Mouse (Mus musculus) midbrain, postnatal 0 days (tissue): Measurements from ENCODE around the gene Rhod. TPM values are rescaled to one million over a fixed set of nuclear protein-coding genes. Genes with fewer than 3 reads are reported as not detected.

Source experiments
- ATAC-seq: fragments of 200-750 bp; cut with Nextera tagmentation; 2 replicates; pipeline ENCODE4 v1.8.0; 2017; ENCODE audit warnings: moderate number of reproducible peaks, mild to moderate bottlenecking, moderate TSS enrichment, moderate library complexity; ENCODE audit not compliant: low FRiP score
- DNase-seq: peaks from one replicate; pipeline ENCODE4 v3.0.0-alpha.2; 2015; ENCODE audit warnings: low spot score
- H3K27ac ChIP-seq: fragments of 300-500 bp; sonication (generic); 2 replicates; pipeline ENCODE4 v1.5.1; 2014; ENCODE audit warnings: low read depth, mild to moderate bottlenecking, low read length, mixed read lengths
- H3K27me3 ChIP-seq: fragments of 300-500 bp; sonication (generic); 2 replicates; pipeline ENCODE4 v1.6.1; 2014; ENCODE audit warnings: low read length, control low read depth, mixed read lengths; ENCODE audit not compliant: insufficient read depth
- H3K36me3 ChIP-seq: fragments of 300-500 bp; sonication (generic); 2 replicates; pipeline ENCODE4 v1.6.1; 2014; ENCODE audit warnings: low read length, control low read depth, mixed read lengths; ENCODE audit not compliant: insufficient read depth
- H3K4me1 ChIP-seq: fragments of 300-500 bp; sonication (generic); 2 replicates; pipeline ENCODE4 v1.6.1; 2014; ENCODE audit warnings: mild to moderate bottlenecking, control low read depth, antibody characterized with exemption, low read length, mixed read lengths; ENCODE audit not compliant: insufficient read depth
- H3K4me2 ChIP-seq: fragments of 300-500 bp; sonication (generic); 2 replicates; pipeline ENCODE4 v1.6.1; 2014; ENCODE audit warnings: low read depth, mild to moderate bottlenecking, low read length, mixed read lengths; ENCODE audit not compliant: poor library complexity, severe bottlenecking
- H3K4me3 ChIP-seq: fragments of 300-500 bp; sonication (generic); 2 replicates; pipeline ENCODE4 v1.5.1; 2014; ENCODE audit warnings: low read depth, mild to moderate bottlenecking, low read length, moderate library complexity
- H3K9ac ChIP-seq: fragments of 300-500 bp; sonication (generic); replicated peaks from 2 replicates; pipeline ENCODE4 v1.6.1; 2014; ENCODE audit warnings: mild to moderate bottlenecking, low read length, moderate library complexity, mixed read lengths; ENCODE audit not compliant: poor library complexity, severe bottlenecking
- H3K9me3 ChIP-seq: fragments of 300-500 bp; sonication (generic); 2 replicates; pipeline ENCODE4 v1.6.1; 2016; ENCODE audit warnings: low read length, control low read depth
- CTCF ChIP-seq: IDR thresholded peaks from 2 replicates; pipeline ENCODE4 v1.5.1; 2016; ENCODE audit warnings: antibody characterized with exemption, mild to moderate bottlenecking
- WGBS: fragments of 180-500 bp; shearing (Covaris S2); extraction: QIAGEN DNeasy Blood & Tissue Kit; methylation state at CpG from one replicate; pipeline ENCODE4 v1.1.7; 2014; 5-methylcytosine and 5-hydroxymethylcytosine counted together
- polyA plus RNA-seq: library from polyadenylated mRNA; unstranded; fragments of >200 nt; fragmentation: Nextera tagmentation; extraction: Ambion mirVana; gene quantifications from 2 replicates; pipeline ENCODE4 v1.2.1, GENCODE M21; 2015
- total RNA-seq: library from RNA; depleted of rRNA; stranded (reverse); fragments of >200 nt; gene quantifications from 2 replicates; pipeline ENCODE4 v1.2.3, GENCODE M21; 2014

Gene Rhod
- total and polyA plus RNA-seq, 2 experiments from 2014 or later: 2.7 to 6.2 TPM

- no peaks in the 10 kb centered on the region for H3K4me1 ChIP-seq
- H3K4me3 ChIP-seq: no peak overlapping the region
- ATAC-seq (no peak), DNase-seq (no peak)
- no peaks in the 10 kb centered on the region for H3K9me3 ChIP-seq
- WGBS: 50% methylated on average over 1 of the region's 1 CpGs
- H3K4me2 ChIP-seq: no peak overlapping the region
- peak; percentile 50 for TF ChIP-seq CTCF
- H3K27me3 ChIP-seq: 0 out of 2 replicates have a peak, but pooled peaks cover 4% of the 10 kb centered on the region
- H3K36me3 ChIP-seq: no peaks in the 10 kb centered on the region
- H3K9ac ChIP-seq: no peak overlapping the region
- no peak overlapping the region for H3K27ac ChIP-seq
Measured at GRCm38 (mm10) chr19:4478190-4478516, 38.9 kb upstream of the Rhod start.

GRCm38 (mm10) chr19:4477345-4478189, 38.3 kb upstream of the Rhod start, which contains the start of gene Syt12:
Gene Syt12, minus strand, starts transcription at chr19:4477447.
- H3K4me3 ChIP-seq: peak within 1 kb of the TSS; percentile 66
- ATAC-seq (no peak), DNase-seq (peak; percentile 4)
- no peaks in the 10 kb centered on the region for H3K9me3 ChIP-seq
- H3K4me2 ChIP-seq: peak within 1 kb of the TSS; percentile 94
- 34% methylated on average over 21 of the region's 21 CpGs for WGBS
- H3K27me3 ChIP-seq: 0 out of 2 replicates have a peak, but pooled peaks cover 4% of the 10 kb centered on the region
- H3K4me1 ChIP-seq: no peaks in the 10 kb centered on the region
- H3K36me3 ChIP-seq: no peaks in the 10 kb centered on the region
- no peak for TF ChIP-seq CTCF
- peak within 1 kb of the TSS; percentile 62 for H3K9ac ChIP-seq
- H3K27ac ChIP-seq: no peak within 1 kb of the TSS; the same call in 1 of the 2 replicates

DNA sequence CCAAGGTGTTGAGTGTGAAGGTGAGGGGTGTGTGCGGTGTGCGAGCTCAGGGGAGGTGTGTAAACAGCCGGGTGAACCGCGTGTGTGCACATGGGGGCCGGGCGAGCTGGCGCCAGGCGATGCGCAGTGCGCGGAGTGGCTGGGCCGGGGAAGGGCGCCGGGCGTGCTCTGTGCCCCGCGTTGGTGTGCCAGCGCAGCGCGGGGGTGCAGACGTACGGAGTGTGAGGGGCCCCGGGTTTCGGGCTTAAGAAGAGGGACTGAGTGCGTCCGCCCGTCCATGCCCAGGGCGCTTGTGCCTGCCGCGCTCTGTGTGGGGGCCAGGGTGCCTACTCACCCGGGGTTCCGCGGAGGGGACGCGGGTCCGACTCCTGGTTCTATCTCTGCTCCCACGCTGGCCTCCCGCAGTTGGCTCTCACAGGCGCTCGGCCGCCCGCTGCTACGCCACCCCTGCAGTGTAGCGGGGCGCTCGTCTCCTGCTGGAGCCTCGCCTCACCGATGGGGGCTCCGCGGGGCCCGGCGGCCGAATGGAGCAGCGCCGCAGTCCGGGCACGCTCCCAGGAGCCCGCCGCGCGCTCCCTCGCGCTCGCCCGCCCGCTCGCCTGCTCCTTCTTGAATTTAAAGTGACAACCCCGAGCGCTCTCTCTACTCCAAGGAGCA, 37.5 kb upstream of the Rhod start:
- peak; percentile 22 for TF ChIP-seq CTCF
- H3K4me2 ChIP-seq: peak overlapping the region; percentile 94

GRCm38 (mm10) chr19:4475224-4475925, 36.1 kb upstream of the Rhod start:
- 76% methylated on average over 11 of the region's 11 CpGs for WGBS

More for the DNA sequence above, 37.5 kb upstream of the Rhod start:
- peak overlapping the region; percentile 66 for H3K4me3 ChIP-seq
- H3K27ac ChIP-seq: no peak overlapping the region; the same call in 1 of the 2 replicates
- H3K9me3 ChIP-seq: no peaks in the 10 kb centered on the region
- 0 out of 2 replicates have a peak, but pooled peaks cover 4% of the 10 kb centered on the region for H3K27me3 ChIP-seq
- peak overlapping the region; percentile 62 for H3K9ac ChIP-seq
- H3K36me3 ChIP-seq: no peaks in the 10 kb centered on the region
- under 1% methylated on average over 65 of the region's 70 CpGs for WGBS
- no peaks in the 10 kb centered on the region for H3K4me1 ChIP-seq
- ATAC-seq (peak; percentile 79), DNase-seq (peak; percentile 54)

DNA sequence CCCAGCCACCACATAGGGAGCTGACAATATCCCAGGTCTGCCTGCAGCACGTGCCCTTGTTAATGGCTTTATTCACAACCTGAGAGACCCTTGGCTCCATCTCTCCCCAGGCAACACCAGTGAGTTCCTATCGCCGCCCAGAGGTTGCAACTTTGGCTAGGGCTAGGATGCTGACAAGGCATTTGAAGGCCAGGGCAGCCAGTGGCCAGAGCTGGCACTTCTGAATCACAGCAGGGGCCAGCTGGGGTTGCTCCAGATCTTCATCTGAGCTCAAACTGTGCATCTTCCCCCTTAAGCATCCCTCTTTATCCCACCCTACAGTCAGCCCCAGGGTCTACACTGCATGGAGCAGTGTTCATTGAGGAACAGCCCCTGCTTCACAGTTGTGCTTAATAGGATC, 35.5 kb upstream of the Rhod start:
- DNase-seq (no peak), ATAC-seq (no peak)
- TF ChIP-seq CTCF: no peak
- WGBS: 48% methylated on average over 3 of the region's 3 CpGs
- no peak overlapping the region for H3K27ac ChIP-seq
- no peak overlapping the region for H3K4me3 ChIP-seq
- no peak overlapping the region for H3K9ac ChIP-seq
- no peak overlapping the region for H3K4me2 ChIP-seq
- no peaks in the 10 kb centered on the region for H3K4me1 ChIP-seq
- no peaks in the 10 kb centered on the region for H3K9me3 ChIP-seq
- no peaks in the 10 kb centered on the region for H3K36me3 ChIP-seq
- 0 out of 2 replicates have a peak, but pooled peaks cover 4% of the 10 kb centered on the region for H3K27me3 ChIP-seq

More at GRCm38 (mm10) chr19:4475224-4475925, 36.1 kb upstream of the Rhod start:
- no peak overlapping the region for H3K4me3 ChIP-seq
- no peak for ATAC-seq
- H3K4me2 ChIP-seq: no peak overlapping the region
- no peak overlapping the region for H3K27ac ChIP-seq
- no peaks in the 10 kb centered on the region for H3K36me3 ChIP-seq
- H3K9ac ChIP-seq: 0 out of 2 replicates have a peak overlapping the region, but pooled peaks have one; percentile 19
- DNase-seq: no peak
- H3K4me1 ChIP-seq: no peaks in the 10 kb centered on the region
- no peaks in the 10 kb centered on the region for H3K9me3 ChIP-seq
- H3K27me3 ChIP-seq: 0 out of 2 replicates have a peak, but pooled peaks cover 4% of the 10 kb centered on the region
- no peak for TF ChIP-seq CTCF
